Mouse (Mus musculus) embryo, embryonic 9.5 days (tissue): ENCODE results near the gene Rasgef1b.
"Not testable (repeated sequence)": the region's sequence is repeated elsewhere in the genome, so short reads cannot be mapped to it uniquely, and the experiment has no call there.

Experiments used
- DNase-seq: peaks from one replicate; pipeline ENCODE4 v3.0.0-alpha.2; 2017; ENCODE audit errors: extremely low spot score

Gene Rasgef1b

GRCm38 (mm10) chr5:99218385-99218784 lies 510.5 kb downstream of the Rasgef1b start:
- DNase-seq, result no peak

- DNase-seq, result not testable (repeated sequence)
These were observed 512.2 kb downstream of the Rasgef1b start for GRCm38 (mm10) chr5:99216588-99217152.

- DNase-seq, result no peak
These were observed 513.4 kb downstream of the Rasgef1b start for GRCm38 (mm10) chr5:99215207-99216157.

GRCm38 (mm10) chr5:99214400-99214799 lies 514.5 kb downstream of the Rasgef1b start:
- no peak for DNase-seq

DNA sequence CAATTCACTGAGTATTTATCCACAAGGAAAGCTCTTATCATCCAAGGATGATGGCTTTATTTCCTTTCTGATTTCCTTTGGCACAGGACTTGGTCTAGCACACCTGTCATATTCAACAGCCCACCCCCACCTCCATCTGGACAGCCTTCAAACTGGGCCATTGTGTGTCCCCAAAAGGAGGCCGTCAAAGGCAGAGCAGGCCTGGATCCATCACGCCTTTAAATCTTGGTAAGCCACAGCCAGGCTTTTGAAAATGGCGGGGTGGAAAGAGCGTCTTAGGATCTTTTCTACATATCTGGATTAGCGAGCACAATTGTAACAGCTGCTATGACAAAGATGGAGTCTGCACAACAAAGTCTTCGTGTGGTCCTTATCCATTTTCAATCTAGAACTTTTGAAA lies 515.7 kb downstream of the Rasgef1b start:
- no peak for DNase-seq

GRCm38 (mm10) chr5:99203475-99203874 lies 525.4 kb downstream of the Rasgef1b start:
- no peak for DNase-seq

- peak; percentile 59 for DNase-seq
These were observed 526.6 kb downstream of the Rasgef1b start for GRCm38 (mm10) chr5:99202074-99202837.

- DNase-seq, result no peak
These were observed 533.4 kb downstream of the Rasgef1b start for GRCm38 (mm10) chr5:99195436-99195835.

DNA sequence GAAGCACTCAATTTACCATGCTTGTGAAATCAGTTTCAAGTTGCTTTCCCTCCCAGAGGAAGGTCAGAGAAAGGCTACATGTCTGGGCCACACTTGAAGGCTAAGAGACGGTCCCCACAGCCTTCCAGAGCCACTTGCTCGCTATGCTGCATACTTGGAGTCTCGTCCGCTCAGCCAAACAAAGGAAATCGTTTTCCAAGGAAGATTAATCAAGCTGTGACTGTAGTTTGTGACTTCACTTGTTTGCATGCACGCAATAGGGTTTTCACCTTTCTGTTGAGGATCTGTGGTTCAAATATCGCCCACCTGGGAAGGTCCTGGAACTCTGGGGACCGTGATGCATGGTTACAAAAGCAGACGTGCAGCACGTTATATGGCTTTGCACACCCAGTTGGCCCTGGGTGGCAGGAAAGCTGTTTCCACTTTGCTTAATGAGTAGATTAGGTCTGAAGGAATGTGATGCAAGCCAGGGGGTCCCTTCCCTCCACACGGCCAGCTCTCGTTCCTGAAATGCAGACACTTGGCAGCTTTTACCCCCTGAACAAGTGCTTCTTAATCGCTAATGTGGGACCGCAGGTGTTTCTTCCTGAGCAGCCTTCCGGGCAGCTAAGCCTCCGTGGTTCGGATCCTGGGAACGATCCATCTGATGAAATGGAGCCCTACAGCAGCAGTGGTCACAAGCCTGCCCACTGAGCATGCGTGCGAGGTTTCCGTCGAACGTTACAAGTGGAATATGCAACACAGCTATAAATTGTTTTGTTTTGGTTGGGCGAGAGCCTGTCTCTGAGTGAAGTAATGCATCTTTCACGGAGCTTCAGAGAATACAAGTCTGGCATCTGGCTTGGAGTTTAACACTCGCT lies 537.7 kb downstream of the Rasgef1b start:
- DNase-seq, result peak; percentile 20

- DNase-seq, result no peak
These were observed 545.2 kb downstream of the Rasgef1b start for GRCm38 (mm10) chr5:99183637-99184036.

GRCm38 (mm10) chr5:99174608-99175385 lies 554.1 kb downstream of the Rasgef1b start:
- no peak for DNase-seq

DNA sequence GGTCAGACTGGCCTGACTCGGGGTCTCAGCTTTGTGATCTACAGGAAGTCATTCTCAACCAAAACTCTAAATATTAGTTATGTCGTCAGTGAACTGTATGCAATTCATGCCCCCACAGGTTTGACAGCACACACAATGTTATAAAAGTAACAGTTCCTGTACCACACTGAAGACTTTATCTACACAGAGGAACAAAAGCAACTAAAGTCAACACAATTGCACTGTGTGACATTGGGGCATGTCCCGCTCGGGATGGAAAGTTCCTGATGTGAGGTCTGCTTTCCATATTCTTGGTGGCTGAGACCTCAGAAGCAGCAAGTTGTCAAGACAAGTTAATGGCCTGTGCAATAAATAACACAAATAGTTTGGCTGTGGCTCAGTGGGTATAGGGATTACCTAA lies 559.0 kb downstream of the Rasgef1b start:
- DNase-seq, result no peak

DNA sequence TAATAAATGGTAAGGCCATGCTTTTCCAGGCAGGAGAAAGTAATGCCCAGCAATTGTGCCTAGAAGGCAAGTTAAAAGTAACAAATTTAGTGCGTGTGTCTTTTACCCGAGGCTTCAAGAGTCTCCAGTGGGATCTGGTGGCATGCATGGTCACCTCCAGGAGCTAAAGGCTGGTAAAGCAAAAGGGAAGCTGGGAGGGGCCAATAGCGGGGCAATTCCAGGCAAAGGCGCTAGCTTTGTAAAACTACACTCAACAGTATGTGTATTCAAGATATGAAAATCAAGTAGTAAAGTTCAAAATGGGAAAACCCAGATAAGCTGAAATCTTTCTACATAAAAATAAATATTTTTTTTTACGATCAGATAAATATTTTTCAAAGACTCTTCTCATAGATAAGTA lies 561.1 kb downstream of the Rasgef1b start:
- DNase-seq, result no peak
